Mouse (Mus musculus) CH12.LX (cell line): Measurements from ENCODE around the gene Bend3. TPM values are rescaled to one million over a fixed set of nuclear protein-coding genes. Genes with fewer than 3 reads are reported as not detected.

Experiments used
- DNase-seq: peaks from one replicate; pipeline ENCODE4 v3.0.0-alpha.2; 2013; ENCODE audit errors: extremely low read depth
- H3K27ac ChIP-seq: 2 replicates; pipeline ENCODE4 v1.5.1; 2012; ENCODE audit warnings: low read depth, mild to moderate bottlenecking, control low read depth, moderate library complexity; ENCODE audit not compliant: insufficient read depth
- H3K27me3 ChIP-seq: replicated peaks from 2 replicates; pipeline ENCODE3; 2012; ENCODE audit warnings: inconsistent platforms
- H3K36me3 ChIP-seq, 2 experiments: replicated peaks in 1 of 2; 2 replicates each; pipeline versions ENCODE3 to v1.6.1; 2012; ENCODE audit warnings: inconsistent platforms in 1 of 2, low read length in 1 of 2, mild to moderate bottlenecking in 1 of 2, mixed read lengths in 1 of 2, moderate library complexity in 1 of 2; ENCODE audit not compliant: control insufficient read depth in 1 of 2, insufficient read depth in 1 of 2
- H3K4me1 ChIP-seq, 2 experiments: 2 replicates each; pipeline ENCODE4 v1.6.1; 2012; ENCODE audit warnings: inconsistent platforms in 1 of 2, moderate library complexity in 1 of 2; ENCODE audit not compliant: insufficient read depth in 2 of 2, control insufficient read depth in 1 of 2
- H3K4me2 ChIP-seq: 2 replicates; pipeline ENCODE4 v1.6.1; 2012; ENCODE audit warnings: low read depth, mild to moderate bottlenecking, control low read depth; ENCODE audit not compliant: poor library complexity, insufficient read depth, severe bottlenecking
- H3K4me3 ChIP-seq, 3 experiments: fragments of 150-350 bp in 1 of 3; sonication (generic) in 1 of 3; replicated peaks in 1 of 3; 2 replicates each; pipeline versions ENCODE3 to v1.5.1; 2011 to 2012; ENCODE audit warnings: low read depth in 2 of 3, low read length in 2 of 3, mild to moderate bottlenecking in 2 of 3, moderate library complexity in 2 of 3, control low read depth in 1 of 3, improper control_type of control experiment in 1 of 3, inconsistent platforms in 1 of 3, mixed read lengths in 1 of 3; ENCODE audit not compliant: poor library complexity in 1 of 3
- H3K79me2 ChIP-seq: replicated peaks from 2 replicates; pipeline ENCODE4 v1.6.1; 2012; ENCODE audit warnings: mild to moderate bottlenecking, moderate library complexity; ENCODE audit not compliant: control insufficient read depth, poor library complexity, insufficient read depth, severe bottlenecking; ENCODE audit errors: extremely low read depth
- H3K9ac ChIP-seq: 2 replicates; pipeline ENCODE4 v1.6.1; 2012; ENCODE audit warnings: low read depth, mild to moderate bottlenecking, control low read depth, moderate library complexity; ENCODE audit not compliant: insufficient read depth
- H3K9me3 ChIP-seq: replicated peaks from 2 replicates; pipeline ENCODE3; 2012; ENCODE audit warnings: low read length, inconsistent platforms, mixed read lengths
- BHLHE40 ChIP-seq: IDR thresholded peaks from 2 replicates; pipeline ENCODE4 v1.6.1; 2011; ENCODE audit warnings: mild to moderate bottlenecking, low read depth, low read length, improper control_type of control experiment
- CHD1 ChIP-seq: IDR thresholded peaks from 2 replicates; pipeline ENCODE4 v1.6.1; 2012; ENCODE audit warnings: low read depth, low read length, improper control_type of control experiment, inconsistent platforms
- CHD2 ChIP-seq: IDR thresholded peaks from 2 replicates; pipeline ENCODE4 v1.6.1; 2011; ENCODE audit warnings: low read length, improper control_type of control experiment
- CTCF ChIP-seq, 2 experiments: IDR thresholded peaks in 1 of 2; conservative IDR thresholded peaks in 1 of 2; 2 replicates each; pipeline ENCODE4 v1.5.1; 2011 to 2012; ENCODE audit warnings: low read depth in 2 of 2, low read length in 2 of 2, improper control_type of control experiment in 1 of 2, inconsistent platforms in 1 of 2, mild to moderate bottlenecking in 1 of 2, moderate library complexity in 1 of 2
- E2F4 ChIP-seq: IDR thresholded peaks from 2 replicates; pipeline ENCODE4 v1.6.1; 2011; ENCODE audit warnings: low read depth, low read length, improper control_type of control experiment; ENCODE audit not compliant: insufficient replicate concordance
- EP300 ChIP-seq: IDR thresholded peaks from 2 replicates; pipeline ENCODE4 v1.6.1; 2011; ENCODE audit warnings: low read length, improper control_type of control experiment
- JUN ChIP-seq: IDR thresholded peaks from 2 replicates; pipeline ENCODE4 v1.6.1; 2011; ENCODE audit warnings: low read depth, mild to moderate bottlenecking, low read length, improper control_type of control experiment, moderate library complexity; ENCODE audit not compliant: insufficient read depth
- JUND ChIP-seq: conservative IDR thresholded peaks from 2 replicates; pipeline ENCODE4 v1.6.1; 2011; ENCODE audit warnings: low read depth, low read length, improper control_type of control experiment
- KAT2A ChIP-seq: IDR thresholded peaks from 2 replicates; pipeline ENCODE4 v1.6.1; 2012; ENCODE audit warnings: low read length, improper control_type of control experiment, inconsistent platforms; ENCODE audit not compliant: insufficient replicate concordance
- MAFK ChIP-seq: IDR thresholded peaks from 2 replicates; pipeline ENCODE4 v1.6.1; 2011; ENCODE audit warnings: low read length, improper control_type of control experiment; ENCODE audit not compliant: insufficient replicate concordance
- MAZ ChIP-seq: IDR thresholded peaks from 2 replicates; pipeline ENCODE4 v1.6.1; 2012; ENCODE audit warnings: low read depth, mild to moderate bottlenecking, inconsistent platforms, low read length, improper control_type of control experiment, moderate library complexity
- MEF2A ChIP-seq: IDR thresholded peaks from 2 replicates; pipeline ENCODE4 v1.6.1; 2014; ENCODE audit warnings: low read depth, mild to moderate bottlenecking, inconsistent platforms, low read length, improper control_type of control experiment, borderline replicate concordance
- NELFE ChIP-seq: IDR thresholded peaks from 2 replicates; pipeline ENCODE4 v1.6.1; 2011; ENCODE audit warnings: low read depth, low read length, improper control_type of control experiment
- POLR2A ChIP-seq: IDR thresholded peaks from 2 replicates; pipeline ENCODE4 v1.6.1; 2011; ENCODE audit warnings: low read depth, mild to moderate bottlenecking, improper control_type of control experiment, low read length
- RAD21 ChIP-seq: IDR thresholded peaks from 2 replicates; pipeline ENCODE4 v1.6.1; 2011; ENCODE audit warnings: low read depth, mild to moderate bottlenecking, low read length, improper control_type of control experiment, moderate library complexity
- RCOR1 ChIP-seq: conservative IDR thresholded peaks from 2 replicates; pipeline ENCODE4 v1.6.1; 2012; ENCODE audit warnings: low read depth, mild to moderate bottlenecking, inconsistent platforms, low read length, improper control_type of control experiment
- SIN3A ChIP-seq: IDR thresholded peaks from 2 replicates; pipeline ENCODE4 v1.6.1; 2012; ENCODE audit warnings: low read length, improper control_type of control experiment, inconsistent platforms
- SMC3 ChIP-seq: IDR thresholded peaks from 2 replicates; pipeline ENCODE4 v1.6.1; 2011; ENCODE audit warnings: low read depth, low read length, improper control_type of control experiment
- TCF12 ChIP-seq: IDR thresholded peaks from 2 replicates; pipeline ENCODE4 v1.6.1; 2014; ENCODE audit warnings: low read depth, mild to moderate bottlenecking, inconsistent platforms, low read length, improper control_type of control experiment
- UBTF ChIP-seq: IDR thresholded peaks from 2 replicates; pipeline ENCODE4 v1.6.1; 2012; ENCODE audit warnings: low read depth, mild to moderate bottlenecking, inconsistent platforms, low read length, improper control_type of control experiment, moderate library complexity
- USF1 ChIP-seq: IDR thresholded peaks from 2 replicates; pipeline ENCODE4 v1.6.1; 2014; ENCODE audit warnings: low read depth, mild to moderate bottlenecking, inconsistent platforms, low read length, improper control_type of control experiment
- USF2 ChIP-seq: conservative IDR thresholded peaks from 2 replicates; pipeline ENCODE4 v1.6.1; 2011; ENCODE audit warnings: low read depth, low read length, improper control_type of control experiment
- ZC3H11A ChIP-seq: IDR thresholded peaks from 2 replicates; pipeline ENCODE4 v1.6.1; 2012; ENCODE audit warnings: low read depth, mild to moderate bottlenecking, inconsistent platforms, low read length, improper control_type of control experiment
- ZKSCAN1 ChIP-seq: IDR thresholded peaks from 2 replicates; pipeline ENCODE4 v1.6.1; 2012; ENCODE audit warnings: low read depth, inconsistent platforms, low read length, improper control_type of control experiment, borderline replicate concordance
- ZMIZ1 ChIP-seq: IDR thresholded peaks from 2 replicates; pipeline ENCODE4 v1.6.1; 2012; ENCODE audit warnings: low read depth, mild to moderate bottlenecking, inconsistent platforms, low read length, improper control_type of control experiment
- ZNF384 ChIP-seq: IDR thresholded peaks from 2 replicates; pipeline ENCODE4 v1.6.1; 2012; ENCODE audit warnings: low read depth, low read length, improper control_type of control experiment, inconsistent platforms
- dilution Hi-C: fragments of 300-500 bp; cut with MboI; formaldehyde crosslinking; loops from 2 replicates; pipeline ENCODE4 v1.14.3; 2020; ENCODE audit warnings: low sequenced_read_pairs; ENCODE audit not compliant: extremely low pct_unique_long_range_greater_than_20kb, extremely low pct_ligation_motif_present
- in situ Hi-C: fragments of 300-500 bp; cut with MboI; formaldehyde crosslinking; loops from 3 replicates; pipeline ENCODE4 v1.14.3; 2019; ENCODE audit warnings: low sequenced_read_pairs, low pct_ligation_motif_present, low pct_unique_long_range_greater_than_20kb, mixed read lengths
- polyA plus RNA-seq: library from polyadenylated mRNA; unstranded; fragments of >175 nt; gene quantifications from 2 replicates; pipeline ENCODE4 v1.2.1, GENCODE M21; 2012; ENCODE audit warnings: low read depth; ENCODE audit not compliant: insufficient read length
- total RNA-seq, 2 experiments: library from RNA; depleted of rRNA; stranded (reverse); fragments of 300-350 nt in 1 of 2; fragments of >200 nt in 1 of 2; gene quantifications; 2 replicates each; pipeline ENCODE4 v1.2.3; 2012 to 2014

Gene Bend3
- total and polyA plus RNA-seq, 3 experiments: 7.4 to 18.9 (median 8.7) TPM

DNA sequence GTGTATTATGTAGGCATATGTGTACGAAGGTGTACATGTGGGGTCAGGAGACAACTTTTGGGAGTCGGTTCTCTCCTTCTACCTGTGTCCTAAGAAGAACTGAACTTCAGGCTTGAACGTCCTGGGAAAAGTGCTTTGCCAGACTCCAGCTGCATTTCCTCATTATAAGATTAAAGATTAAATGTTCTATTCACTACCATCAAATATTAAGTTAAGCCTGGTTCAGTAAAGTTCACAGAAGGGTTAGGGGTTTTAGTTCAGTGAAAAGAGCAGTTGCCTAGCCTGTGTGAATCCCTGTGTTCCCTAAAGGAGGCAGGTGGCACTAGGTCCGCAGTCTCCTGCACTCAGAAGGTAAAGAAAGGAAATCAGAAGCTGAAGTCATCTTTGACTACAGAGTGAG, 44.3 kb upstream of the Bend3 start:
- dilution Hi-C loops (no loop called here), in situ Hi-C loops (no loop called here)
- DNase-seq: no peak
- no peak for TF ChIP-seq RCOR1
- no peak overlapping the region for H3K4me3 ChIP-seq
- peaks cover 2% of the 10 kb centered on the region for H3K9me3 ChIP-seq
- H3K4me2 ChIP-seq: no peak overlapping the region
- no peaks in the 10 kb centered on the region for H3K27me3 ChIP-seq
- no peaks in the 10 kb centered on the region for H3K4me1 ChIP-seq
- H3K79me2 ChIP-seq: no peaks in the 10 kb centered on the region
- no peak overlapping the region for H3K27ac ChIP-seq
- no peak overlapping the region for H3K9ac ChIP-seq
- H3K36me3 ChIP-seq: peaks cover 0 to 10% of the 10 kb centered on the region in 2 experiments

DNA sequence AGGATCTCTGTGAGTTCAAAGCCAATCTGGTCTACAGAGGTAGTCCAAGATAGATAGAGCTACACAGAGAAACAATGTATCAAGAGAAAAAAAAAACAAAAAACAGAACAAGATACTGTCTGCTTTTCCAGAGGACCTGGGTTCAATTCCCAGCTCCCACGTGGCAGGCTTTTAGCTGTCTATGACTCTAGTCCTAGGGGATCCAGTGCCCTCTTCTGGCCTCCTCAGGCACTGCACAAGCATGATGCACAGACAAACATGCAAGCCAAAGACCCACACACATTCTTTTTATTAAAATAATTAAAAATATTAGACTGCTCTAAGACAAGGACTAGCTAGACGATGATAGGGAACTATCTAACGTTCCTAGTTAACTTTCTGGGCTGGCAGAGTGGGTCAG, 42.9 kb upstream of the Bend3 start:
- H3K4me2 ChIP-seq: no peak overlapping the region
- DNase-seq: no peak
- TF ChIP-seq RAD21: peak; percentile 22
- TF ChIP-seq KAT2A: no peak
- TF ChIP-seq USF1: no peak
- TF ChIP-seq SIN3A: no peak
- no peak for TF ChIP-seq ZMIZ1
- TF ChIP-seq ZC3H11A: no peak
- no peak for TF ChIP-seq USF2
- no peak for TF ChIP-seq BHLHE40
- TF ChIP-seq JUN: no peak
- no peak for TF ChIP-seq NELFE
- no peak for TF ChIP-seq ZKSCAN1
- TF ChIP-seq UBTF: no peak
- peak; percentile 23; the same call in 1 of the 2 replicates for TF ChIP-seq SMC3
- no peak for TF ChIP-seq ZNF384
- TF ChIP-seq JUND: no peak
- TF ChIP-seq CTCF (conservative IDR thresholded peaks at IDR 0.05 in 1 of 2, IDR thresholded peaks at IDR 0.05 in 1 of 2; ENCODE audit: low read depth in 2 of 2, low read length in 2 of 2): peak in 1 of 2 experiments; percentile 12; a peak in 1 of 4 replicates
- no peak for TF ChIP-seq MAFK
- TF ChIP-seq POLR2A: no peak
- no peak for TF ChIP-seq CHD1
- TF ChIP-seq EP300: no peak
- TF ChIP-seq MAZ: no peak
- TF ChIP-seq E2F4: no peak
- TF ChIP-seq CHD2: no peak
- TF ChIP-seq RCOR1: no peak
- TF ChIP-seq MEF2A: no peak
- no peak for TF ChIP-seq TCF12
- TF ChIP-seq, all 38 proteins: peak for 3
- Histone ChIP-seq H3K27me3 (no peaks in the 10 kb centered on the region), H3K36me3 (peaks cover 0 to 11% of the 10 kb centered on the region in 2 experiments), H3K4me1 (no peaks in the 10 kb centered on the region), H3K9ac (no peak overlapping the region), H3K79me2 (no peaks in the 10 kb centered on the region), H3K4me3 (no peak overlapping the region), H3K9me3 (peaks cover 2% of the 10 kb centered on the region), H3K27ac (no peak overlapping the region)
- dilution Hi-C loops: no loop called here
- in situ Hi-C loops: no loop called here
